23 mouse cellular contexts compared by ENCODE assay signal in the genomic region with DNA sequence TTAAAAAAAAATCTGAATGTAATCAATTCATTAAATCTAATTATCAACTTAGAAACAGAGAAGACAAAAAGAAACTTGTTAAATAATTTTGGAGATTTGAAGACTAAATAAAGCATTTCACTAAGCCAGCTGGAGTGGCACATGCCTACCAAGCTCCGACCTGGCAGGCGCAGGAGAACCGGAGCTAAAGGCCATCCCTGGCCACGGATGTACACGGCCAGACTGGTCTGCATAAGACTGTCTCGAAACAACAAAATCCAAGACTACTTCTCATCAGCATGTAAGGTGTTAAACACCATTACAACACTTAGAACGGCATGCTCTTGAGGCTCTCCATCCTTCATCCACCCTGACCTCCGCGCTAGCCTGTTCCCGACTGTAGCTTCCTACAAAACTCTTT. TPM values are rescaled to one million over a fixed set of nuclear protein-coding genes. Genes with fewer than 3 reads are reported as not detected.
A peak's percentile ranks its signal among the peaks of the same experiment; 100 is the strongest.
DNase-seq lines count a peak whose midpoint lies in the region; ATAC-seq and TF ChIP-seq lines count a peak whose summit lies in the region.
"Had no signal": no experiment of that assay in that cellular context is flagged by ENCODE, and none has a peak within 500 bp of the region (broad histone marks: within the 10 kb centered on the region; RNA-seq: fewer than 3 reads in every experiment).

No protein-coding gene starts in this region.

- TF ChIP-seq CTCF in hindbrain, postnatal 0 days (IDR thresholded peaks at IDR 0.05; ENCODE audit: low read depth): no peak

- 0 out of 2 replicates have a peak, but pooled peaks have one; percentile 26 for ATAC-seq in hindbrain, embryonic 16.5 days
- no peak for ATAC-seq in hindbrain, postnatal 0 days
- ATAC-seq in midbrain, embryonic 15.5 days (replicated peaks): peak; percentile 52; the same call in 1 of the 2 replicates
- ATAC-seq in neural tube, embryonic 14.5 days (ENCODE audit: low read depth): peak; percentile 6; the same call in 1 of the 2 replicates
- ATAC-seq: forebrain, embryonic 14.5 days; intestine, embryonic 15.5 days; Patski had no signal

- H3K9ac ChIP-seq in hindbrain, embryonic 16.5 days (ENCODE audit: low read depth, low read length): no peak overlapping the region
- H3K9ac ChIP-seq in hindbrain, postnatal 0 days (replicated peaks; ENCODE audit: low read length): no peak overlapping the region
- H3K9ac ChIP-seq in midbrain, embryonic 15.5 days: no peak overlapping the region
- no peak overlapping the region for H3K9ac ChIP-seq in neural tube, embryonic 14.5 days (replicated peaks; ENCODE audit: low read depth, low read length)
- H3K9ac ChIP-seq: embryonic facial prominence, embryonic 12.5 days; embryonic facial prominence, embryonic 15.5 days; hindbrain, embryonic 12.5 days; intestine, embryonic 15.5 days had no signal

- H3K36me3 ChIP-seq in hindbrain, embryonic 16.5 days (ENCODE audit: control insufficient read depth, insufficient read depth, low read length): no peaks in the 10 kb centered on the region
- H3K36me3 ChIP-seq in hindbrain, postnatal 0 days (ENCODE audit: insufficient read depth, low read length): no peaks in the 10 kb centered on the region
- no peaks in the 10 kb centered on the region for H3K36me3 ChIP-seq in midbrain, embryonic 15.5 days (replicated peaks)
- H3K36me3 ChIP-seq in midbrain, embryonic 10.5 days: peaks cover 43% of the 10 kb centered on the region
- H3K36me3 ChIP-seq in neural tube, embryonic 14.5 days (ENCODE audit: control insufficient read depth, insufficient read depth, low read length): no peaks in the 10 kb centered on the region
- H3K36me3 ChIP-seq: intestine, embryonic 15.5 days had no signal

- peak; percentile 33 to 58 for DNase-seq in cerebellum, postnatal 25 days
- DNase-seq in cerebellum, postnatal 4 days (ENCODE audit: low spot score in 2 of 2): no peak
- no peak for DNase-seq in hindbrain, postnatal 0 days (ENCODE audit: low spot score)
- no peak for DNase-seq in midbrain, embryonic 10.5 days (ENCODE audit: low spot score)
- no peak for DNase-seq in gastrocnemius, postnatal 25 days
- DNase-seq: adrenal gland, postnatal 10 days; adrenal gland, postnatal 36 days; B cell, adult 2 months; cerebellum, postnatal 10 days; gastrocnemius, postnatal 10 days; heart, adult 11 months had no signal

- H3K4me1 ChIP-seq in hindbrain, embryonic 16.5 days (ENCODE audit: control insufficient read depth, insufficient read depth, low read depth, low read length): peaks cover 12% of the 10 kb centered on the region
- H3K4me1 ChIP-seq in hindbrain, postnatal 0 days (ENCODE audit: insufficient read depth, low read length): peaks cover 9% of the 10 kb centered on the region; the same call in 1 of the 2 replicates
- peaks cover 8% of the 10 kb centered on the region for H3K4me1 ChIP-seq in midbrain, embryonic 15.5 days
- 0 out of 2 replicates have a peak, but pooled peaks cover 6% of the 10 kb centered on the region for H3K4me1 ChIP-seq in midbrain, embryonic 10.5 days
- peaks cover 11% of the 10 kb centered on the region; the same call in 1 of the 2 replicates for H3K4me1 ChIP-seq in neural tube, embryonic 14.5 days (ENCODE audit: control insufficient read depth, insufficient read depth, low read length)
- H3K4me1 ChIP-seq: embryonic facial prominence, embryonic 12.5 days; intestine, embryonic 15.5 days had no signal

- H3K27ac ChIP-seq in hindbrain, embryonic 16.5 days (ENCODE audit: low read depth, low read length): no peak overlapping the region
- no peak overlapping the region for H3K27ac ChIP-seq in hindbrain, postnatal 0 days
- H3K27ac ChIP-seq in midbrain, embryonic 15.5 days: no peak overlapping the region
- H3K27ac ChIP-seq in midbrain, embryonic 10.5 days (replicated peaks): no peak overlapping the region
- no peak overlapping the region for H3K27ac ChIP-seq in neural tube, embryonic 14.5 days (ENCODE audit: low read depth, low read length)
- H3K27ac ChIP-seq: embryonic facial prominence, embryonic 12.5 days; embryonic facial prominence, embryonic 15.5 days; hindbrain, embryonic 12.5 days; intestine, embryonic 15.5 days had no signal

- H3K27me3 ChIP-seq in hindbrain, embryonic 16.5 days (replicated peaks; ENCODE audit: control insufficient read depth, insufficient read depth, low read length): no peaks in the 10 kb centered on the region
- no peaks in the 10 kb centered on the region for H3K27me3 ChIP-seq in hindbrain, postnatal 0 days (ENCODE audit: insufficient read depth, low read length)
- no peaks in the 10 kb centered on the region for H3K27me3 ChIP-seq in midbrain, embryonic 15.5 days (replicated peaks)
- H3K27me3 ChIP-seq in midbrain, embryonic 10.5 days (ENCODE audit: low read depth, poor library complexity, severe bottlenecking): no peaks in the 10 kb centered on the region
- no peaks in the 10 kb centered on the region for H3K27me3 ChIP-seq in neural tube, embryonic 14.5 days (ENCODE audit: control insufficient read depth, insufficient read depth, low read length)
- H3K27me3 ChIP-seq: CH12.LX; embryonic facial prominence, embryonic 12.5 days; embryonic facial prominence, embryonic 15.5 days; hindbrain, embryonic 12.5 days; intestine, embryonic 15.5 days; Patski had no signal

- no peak overlapping the region for H3K4me2 ChIP-seq in hindbrain, embryonic 16.5 days (ENCODE audit: low read length)
- no peak overlapping the region for H3K4me2 ChIP-seq in hindbrain, postnatal 0 days (ENCODE audit: low read depth, low read length)
- no peak overlapping the region for H3K4me2 ChIP-seq in midbrain, embryonic 15.5 days
- H3K4me2 ChIP-seq in neural tube, embryonic 14.5 days (ENCODE audit: low read depth, low read length): no peak overlapping the region
- H3K4me2 ChIP-seq: embryonic facial prominence, embryonic 12.5 days; embryonic facial prominence, embryonic 15.5 days; heart, embryonic 11.5 days; hindbrain, embryonic 12.5 days; intestine, embryonic 15.5 days had no signal

- no peaks in the 10 kb centered on the region for H3K9me3 ChIP-seq in hindbrain, embryonic 16.5 days (ENCODE audit: control insufficient read depth, low read length)
- H3K9me3 ChIP-seq in hindbrain, postnatal 0 days (ENCODE audit: low read length): no peaks in the 10 kb centered on the region
- no peaks in the 10 kb centered on the region for H3K9me3 ChIP-seq in midbrain, embryonic 15.5 days
- no peaks in the 10 kb centered on the region for H3K9me3 ChIP-seq in midbrain, embryonic 10.5 days (replicated peaks)
- no peaks in the 10 kb centered on the region for H3K9me3 ChIP-seq in neural tube, embryonic 14.5 days (ENCODE audit: control insufficient read depth, low read length)
- H3K9me3 ChIP-seq: embryonic facial prominence, embryonic 12.5 days; embryonic facial prominence, embryonic 15.5 days; G1E; hindbrain, embryonic 12.5 days; intestine, embryonic 15.5 days had no signal

- H3K4me3 ChIP-seq in hindbrain, embryonic 16.5 days (ENCODE audit: low read length): no peak overlapping the region
- H3K4me3 ChIP-seq in hindbrain, postnatal 0 days (ENCODE audit: low read length): no peak overlapping the region
- H3K4me3 ChIP-seq in midbrain, embryonic 15.5 days: no peak overlapping the region
- H3K4me3 ChIP-seq in midbrain, embryonic 10.5 days: no peak overlapping the region
- no peak overlapping the region for H3K4me3 ChIP-seq in neural tube, embryonic 14.5 days (ENCODE audit: low read depth, low read length)
- H3K4me3 ChIP-seq: embryonic facial prominence, embryonic 12.5 days; embryonic facial prominence, embryonic 15.5 days; hindbrain, embryonic 12.5 days; intestine, embryonic 15.5 days had no signal

- 79% methylated on average over 10 of the region's 10 CpGs for WGBS in hindbrain, embryonic 16.5 days
- WGBS in hindbrain, postnatal 0 days: 81% methylated on average over 10 of the region's 10 CpGs
- 87% methylated on average over 10 of the region's 10 CpGs for WGBS in midbrain, embryonic 15.5 days
- WGBS in midbrain, embryonic 10.5 days: 95% methylated on average over 10 of the region's 10 CpGs
- WGBS in neural tube, embryonic 14.5 days: 88% methylated on average over 10 of the region's 10 CpGs

RNA-seq across cellular contexts. Expression of a gene that starts 11.2 kb away (rescaled TPM):
- polyA plus RNA-seq in hindbrain, embryonic 16.5 days (2015; fragmentation: Nextera tagmentation; extraction: Ambion mirVana): 23.6 and 25.8 TPM in 2 replicates
- total RNA-seq in hindbrain, postnatal 0 days (2014; rRNA removed): 99.1 and 108 TPM in 2 replicates
- polyA plus RNA-seq in hindbrain, postnatal 0 days (2015; fragmentation: Nextera tagmentation; extraction: Ambion mirVana): 19.8 and 20.1 TPM in 2 replicates
- 31.1 and 31.2 TPM in 2 replicates for polyA plus RNA-seq in midbrain, embryonic 15.5 days (2015; fragmentation: Nextera tagmentation; extraction: Ambion mirVana)
- polyA plus RNA-seq in midbrain, embryonic 10.5 days (2016; fragmentation: Nextera tagmentation; extraction: Ambion mirVana): 11.1 and 14.4 TPM in 2 replicates
- polyA plus RNA-seq in neural tube, embryonic 14.5 days (2014; fragmentation: Nextera tagmentation; extraction: Ambion mirVana): 64.6 and 65.6 TPM in 2 replicates
- 10 to 100 TPM; 10.9 to 11.5 TPM for total RNA-seq in gastrocnemius, postnatal 25 days (2021)

Comparison
In these comparisons a context has a peak if more than half of its experiments do, and no peak if none do; other contexts are left out.
1. DNase-seq: peak in cerebellum, postnatal 25 days (2 of 2); none in cerebellum, postnatal 4 days (0 of 2), hindbrain, postnatal 0 days (single experiment), midbrain, embryonic 10.5 days (single experiment) and gastrocnemius, postnatal 25 days (single experiment).